Mouse (Mus musculus): ENCODE results near the gene Gm11213.

- TF ChIP-seq CTCF (IDR thresholded peaks at IDR 0.05; ENCODE audit: low read depth, low read length): no peak
- no peak for TF ChIP-seq POLR2A (IDR thresholded peaks at IDR 0.05; ENCODE audit: extremely low read depth, insufficient read depth, low read length)
These were observed 32.4 kb downstream of the Gm11213 start for GRCm38 (mm10) chr4:63572621-63573020.

Data from liver, adult 2 months (tissue).